Mouse (Mus musculus) intestine, postnatal 0 days (tissue): Measurements from ENCODE around the gene Cdk5r2. TPM values are rescaled to one million over a fixed set of nuclear protein-coding genes. Genes with fewer than 3 reads are reported as not detected.
A peak's percentile ranks its signal among the peaks of the same experiment; 100 is the strongest.

ENCODE experiments used
- ATAC-seq: fragments of 200-750 bp; cut with Nextera tagmentation; 2 replicates; pipeline ENCODE4 v1.8.0; 2017; ENCODE audit warnings: mild to moderate bottlenecking, moderate TSS enrichment, moderate library complexity
- H3K27ac ChIP-seq: fragments of 300-500 bp; sonication (generic); 2 replicates; pipeline ENCODE4 v1.5.1; 2014; ENCODE audit warnings: mild to moderate bottlenecking, low read depth, low read length, moderate library complexity
- H3K27me3 ChIP-seq: fragments of 300-500 bp; sonication (generic); replicated peaks from 2 replicates; pipeline ENCODE4 v1.6.1; 2014; ENCODE audit warnings: low read length, mixed read lengths; ENCODE audit not compliant: control insufficient read depth, insufficient read depth
- H3K36me3 ChIP-seq: fragments of 300-500 bp; sonication (generic); 2 replicates; pipeline ENCODE4 v1.6.1; 2014; ENCODE audit warnings: mild to moderate bottlenecking, moderate library complexity; ENCODE audit not compliant: control insufficient read depth, insufficient read depth
- H3K4me1 ChIP-seq: fragments of 300-500 bp; sonication (generic); replicated peaks from 2 replicates; pipeline ENCODE4 v1.6.1; 2014; ENCODE audit warnings: antibody characterized with exemption, low read length, mixed read lengths; ENCODE audit not compliant: control insufficient read depth, insufficient read depth
- H3K4me2 ChIP-seq: fragments of 300-500 bp; sonication (generic); replicated peaks from 2 replicates; pipeline ENCODE4 v1.6.1; 2014; ENCODE audit warnings: low read depth, mild to moderate bottlenecking, moderate library complexity
- H3K4me3 ChIP-seq: fragments of 300-500 bp; sonication (generic); 2 replicates; pipeline ENCODE4 v1.5.1; 2014; ENCODE audit warnings: low read depth, low read length
- H3K9ac ChIP-seq: fragments of 300-500 bp; sonication (generic); 2 replicates; pipeline ENCODE4 v1.6.1; 2014; ENCODE audit warnings: mild to moderate bottlenecking, low read depth, low read length
- H3K9me3 ChIP-seq: fragments of 300-500 bp; sonication (generic); 2 replicates; pipeline ENCODE4 v1.6.1; 2016; ENCODE audit warnings: mixed run types; ENCODE audit not compliant: control insufficient read depth
- CTCF ChIP-seq: sonication (generic); IDR thresholded peaks from 2 replicates; pipeline ENCODE4 v1.5.1; 2016; ENCODE audit warnings: low read depth, mild to moderate bottlenecking, control low read depth, antibody characterized with exemption, moderate library complexity
- WGBS: fragments of 180-500 bp; shearing (Covaris S2); extraction: QIAGEN DNeasy Blood & Tissue Kit; methylation state at CpG from one replicate; pipeline ENCODE4 v1.1.7; 2014; 5-methylcytosine and 5-hydroxymethylcytosine counted together
- polyA plus RNA-seq: library from polyadenylated mRNA; unstranded; fragments of >200 nt; fragmentation: Nextera tagmentation; extraction: Ambion mirVana; gene quantifications from 2 replicates; pipeline ENCODE4 v1.2.1, GENCODE M21; 2015

The Cdk5r2 gene
- polyA plus RNA-seq, 1 experiment from 2014 or later = 0.29 TPM

GRCm38 (mm10) chr1:74856439-74856720 is 1.6 kb downstream of the Cdk5r2 start:
- peak overlapping the region; percentile 95; the same call in 1 of the 2 replicates for H3K4me2 ChIP-seq
- H3K36me3 ChIP-seq = no peaks in the 10 kb centered on the region
- ATAC-seq = no peak
- TF ChIP-seq CTCF = no peak
- WGBS = 4% methylated on average over 11 of the region's 11 CpGs
- 0 out of 2 replicates have a peak, but pooled peaks cover 7% of the 10 kb centered on the region for H3K4me1 ChIP-seq
- H3K27me3 ChIP-seq = peaks cover 81% of the 10 kb centered on the region
- H3K9ac ChIP-seq = no peak overlapping the region
- peak overlapping the region; percentile 57; the same call in 1 of the 2 replicates for H3K4me3 ChIP-seq
- H3K27ac ChIP-seq = no peak overlapping the region
- H3K9me3 ChIP-seq = no peaks in the 10 kb centered on the region

- no peak for ATAC-seq
- Histone ChIP-seq H3K9ac (no peak overlapping the region), H3K4me2 (no peak overlapping the region), H3K36me3 (no peaks in the 10 kb centered on the region), H3K4me3 (no peak overlapping the region), H3K9me3 (no peaks in the 10 kb centered on the region), H3K27ac (no peak overlapping the region), H3K4me1 (0 out of 2 replicates have a peak, but pooled peaks cover 7% of the 10 kb centered on the region), H3K27me3 (peaks cover 77% of the 10 kb centered on the region)
- TF ChIP-seq CTCF = no peak
- under 1% methylated on average over 7 of the region's 7 CpGs for WGBS
These were observed 2.1 kb downstream of the Cdk5r2 start for GRCm38 (mm10) chr1:74856791-74857190.

GRCm38 (mm10) chr1:74857201-74857600 is 2.5 kb downstream of the Cdk5r2 start:
- Histone ChIP-seq H3K27me3 (peaks cover 73% of the 10 kb centered on the region), H3K9ac (no peak overlapping the region), H3K4me2 (no peak overlapping the region), H3K27ac (no peak overlapping the region), H3K9me3 (no peaks in the 10 kb centered on the region), H3K4me3 (no peak overlapping the region), H3K4me1 (0 out of 2 replicates have a peak, but pooled peaks cover 7% of the 10 kb centered on the region), H3K36me3 (no peaks in the 10 kb centered on the region)
- WGBS = 5% methylated on average over 20 of the region's 20 CpGs
- TF ChIP-seq CTCF = no peak
- no peak for ATAC-seq

DNA sequence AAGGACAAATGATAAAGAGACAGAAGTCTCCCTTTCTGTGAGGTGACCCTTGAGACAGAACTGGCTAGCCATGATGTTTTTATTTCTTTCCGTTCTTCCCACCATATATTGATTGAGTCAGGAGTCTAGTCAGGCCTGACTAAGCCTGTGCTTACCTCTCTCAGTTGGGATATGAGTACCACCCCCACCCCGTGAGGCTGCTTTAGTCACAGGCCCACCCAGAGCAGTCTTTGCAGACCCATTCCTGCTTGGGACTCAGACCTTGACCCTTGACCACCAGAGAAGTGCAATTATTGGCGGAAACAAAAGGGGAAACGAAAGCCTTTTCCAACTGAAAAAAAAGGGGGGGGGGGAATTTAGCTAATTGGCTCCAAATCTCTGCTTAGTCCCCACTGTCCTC is 2.9 kb downstream of the Cdk5r2 start:
- no peaks in the 10 kb centered on the region for H3K9me3 ChIP-seq
- peaks cover 69% of the 10 kb centered on the region for H3K27me3 ChIP-seq
- no peak overlapping the region for H3K9ac ChIP-seq
- H3K4me3 ChIP-seq = peak overlapping the region; percentile 24; the same call in 1 of the 2 replicates
- no peak overlapping the region for H3K27ac ChIP-seq
- WGBS = 8% methylated on average over 4 of the region's 4 CpGs
- H3K4me2 ChIP-seq = peak overlapping the region; percentile 50
- no peak for TF ChIP-seq CTCF
- H3K36me3 ChIP-seq = no peaks in the 10 kb centered on the region
- no peak for ATAC-seq
- H3K4me1 ChIP-seq = 0 out of 2 replicates have a peak, but pooled peaks cover 7% of the 10 kb centered on the region

DNA sequence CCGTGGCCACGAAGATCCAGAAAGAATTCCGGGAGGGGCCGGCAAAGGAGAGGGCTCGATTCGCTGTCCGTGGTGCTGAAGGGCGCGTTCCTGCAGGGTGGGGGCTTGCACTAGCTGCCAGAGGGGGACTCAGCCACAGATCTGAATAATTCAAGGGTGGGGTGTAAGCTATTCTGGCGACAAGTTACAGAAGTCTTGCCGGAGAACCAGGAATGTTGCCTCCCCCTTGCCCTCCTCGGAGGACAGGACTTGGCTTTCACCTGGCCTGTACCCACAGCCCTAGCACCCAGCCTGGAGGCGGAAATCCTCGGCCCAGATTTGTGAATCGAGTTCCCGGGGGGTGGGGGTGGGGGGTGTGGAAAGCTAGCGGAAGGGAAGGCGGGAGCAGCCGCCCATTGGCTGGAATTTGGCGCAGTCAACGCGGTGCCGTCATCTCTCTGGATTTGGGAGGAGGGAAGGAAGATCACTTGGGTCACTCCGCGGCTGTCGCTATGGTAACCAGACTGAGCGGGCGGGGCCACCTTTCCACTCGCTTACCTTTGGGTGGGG is 3.5 kb downstream of the Cdk5r2 start:
- Histone ChIP-seq H3K27me3 (peaks cover 63% of the 10 kb centered on the region), H3K9ac (no peak overlapping the region), H3K4me3 (peak overlapping the region; percentile 24), H3K36me3 (no peaks in the 10 kb centered on the region), H3K4me1 (0 out of 2 replicates have a peak, but pooled peaks cover 7% of the 10 kb centered on the region), H3K27ac (no peak overlapping the region), H3K9me3 (no peaks in the 10 kb centered on the region), H3K4me2 (peak overlapping the region; percentile 50)
- 1% methylated on average over 29 of the region's 29 CpGs for WGBS
- ATAC-seq = no peak
- no peak for TF ChIP-seq CTCF

DNA sequence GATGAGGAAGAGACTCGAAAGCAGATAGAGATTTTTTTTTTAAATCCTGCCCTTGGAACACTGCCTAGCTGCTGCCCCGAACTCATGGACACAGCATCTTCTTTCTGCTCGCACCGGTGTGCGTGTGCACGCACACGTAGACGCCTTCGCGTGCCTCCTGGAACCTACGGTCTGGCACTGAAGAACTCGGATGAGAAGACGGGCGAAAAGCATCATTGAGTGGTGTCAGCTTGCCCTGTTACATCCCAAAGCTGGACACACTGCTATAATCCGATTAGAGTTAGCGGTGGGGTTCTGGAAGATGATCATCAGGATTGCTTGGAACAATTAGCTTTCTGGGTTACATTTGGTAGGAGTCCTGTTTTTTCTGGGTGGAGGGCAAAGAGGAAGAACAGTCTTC is 4.1 kb downstream of the Cdk5r2 start:
- TF ChIP-seq CTCF = no peak
- H3K4me3 ChIP-seq = 0 out of 2 replicates have a peak overlapping the region, but pooled peaks have one; percentile 24
- peaks cover 60% of the 10 kb centered on the region for H3K27me3 ChIP-seq
- H3K4me1 ChIP-seq = 0 out of 2 replicates have a peak, but pooled peaks cover 7% of the 10 kb centered on the region
- no peaks in the 10 kb centered on the region for H3K36me3 ChIP-seq
- ATAC-seq = no peak
- no peaks in the 10 kb centered on the region for H3K9me3 ChIP-seq
- no peak overlapping the region for H3K9ac ChIP-seq
- peak overlapping the region; percentile 50; the same call in 1 of the 2 replicates for H3K4me2 ChIP-seq
- WGBS = 11% methylated on average over 16 of the region's 16 CpGs
- H3K27ac ChIP-seq = no peak overlapping the region
